Mouse (Mus musculus) kidney, postnatal 10 days (tissue): ENCODE data around the gene Dpysl4.

Source experiments
- DNase-seq: peaks from one replicate; pipeline ENCODE4 v3.0.0; 2021; ENCODE audit warnings: mixed read lengths

The Dpysl4 gene

GRCm38 (mm10) chr7:139085629-139086194 lies at the start of gene Dpysl4:
Gene Dpysl4 (plus strand): TSS chr7:139086001.
- peak; percentile 89 for DNase-seq

DNA sequence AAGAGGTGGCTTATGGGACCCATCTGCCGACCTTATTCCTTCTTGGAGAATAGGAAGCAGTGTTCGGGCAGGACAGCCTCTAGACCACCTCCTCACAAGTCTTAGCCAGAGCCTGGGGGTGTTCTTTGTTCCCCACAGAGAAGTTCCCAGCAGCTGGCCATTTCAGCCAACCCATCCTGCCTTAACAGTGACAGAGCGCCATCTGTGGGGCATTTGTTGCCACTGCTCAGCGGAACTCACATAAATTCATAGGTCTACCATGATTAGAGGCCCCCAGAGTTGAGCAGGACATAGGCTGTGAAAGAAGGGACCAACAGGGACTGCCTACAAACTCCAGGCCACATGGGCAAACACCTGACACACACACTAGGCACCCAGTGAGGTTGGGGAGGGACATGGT lies 22.4 kb upstream of the Dpysl4 start:
- peak; percentile 22 for DNase-seq

- DNase-seq = peak; percentile 76
Observed at GRCm38 (mm10) chr7:139068182-139068623, 17.6 kb upstream of the Dpysl4 start.

DNA sequence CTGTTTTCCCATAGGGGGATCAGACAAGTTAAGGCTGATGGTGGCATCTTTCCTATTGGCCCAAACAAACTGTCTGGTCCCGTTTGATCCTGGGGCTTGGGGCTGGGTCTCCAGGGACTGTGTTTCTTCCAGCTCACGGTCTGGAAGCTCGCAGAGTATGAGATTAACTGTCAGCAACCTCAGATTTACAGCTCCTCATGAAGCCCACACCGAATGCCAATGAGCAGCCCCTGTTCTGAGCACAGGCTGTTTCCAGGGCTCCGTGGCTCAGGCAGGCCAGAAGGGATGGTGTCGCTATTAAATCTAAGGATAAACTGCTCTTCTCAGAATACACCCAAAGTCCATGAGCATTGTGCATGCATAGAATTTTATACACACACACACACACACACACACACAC lies 11.6 kb upstream of the Dpysl4 start:
- no peak for DNase-seq

DNA sequence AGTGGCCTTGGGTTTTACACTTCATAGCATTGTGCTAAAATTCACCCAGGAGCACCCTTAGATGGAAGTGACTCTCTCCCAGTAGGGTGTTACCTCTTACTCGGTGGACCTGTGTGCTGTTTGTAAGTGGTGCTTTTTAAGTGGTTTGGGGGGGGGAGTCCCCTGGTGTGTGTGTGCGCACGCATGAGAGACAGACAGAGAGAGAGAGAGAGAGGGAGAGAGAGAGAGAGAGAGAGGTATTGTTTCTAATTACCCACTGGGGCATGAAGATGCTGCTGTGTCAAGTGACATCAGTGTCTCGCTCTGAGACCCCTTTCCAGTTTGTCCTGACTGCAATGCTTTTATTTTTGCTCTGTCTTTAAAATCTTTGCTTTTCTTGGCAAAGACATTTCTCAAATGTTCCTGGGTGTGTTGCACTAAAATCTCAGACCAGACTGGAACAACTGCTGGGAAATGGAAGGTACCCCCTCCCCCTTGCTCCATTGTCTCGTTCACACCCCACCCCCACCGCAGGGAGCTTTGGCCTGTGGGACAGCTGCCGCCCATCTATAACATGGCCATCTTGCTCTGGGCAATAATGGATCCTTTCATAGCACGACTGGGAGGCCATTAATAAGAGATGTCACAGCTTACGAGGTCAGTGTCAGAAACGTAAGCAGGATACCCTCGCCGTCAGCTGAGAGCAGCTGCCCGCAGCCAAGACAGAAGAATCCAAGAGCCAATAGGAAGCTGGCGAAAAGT lies 10.6 kb upstream of the Dpysl4 start:
- no peak for DNase-seq

DNA sequence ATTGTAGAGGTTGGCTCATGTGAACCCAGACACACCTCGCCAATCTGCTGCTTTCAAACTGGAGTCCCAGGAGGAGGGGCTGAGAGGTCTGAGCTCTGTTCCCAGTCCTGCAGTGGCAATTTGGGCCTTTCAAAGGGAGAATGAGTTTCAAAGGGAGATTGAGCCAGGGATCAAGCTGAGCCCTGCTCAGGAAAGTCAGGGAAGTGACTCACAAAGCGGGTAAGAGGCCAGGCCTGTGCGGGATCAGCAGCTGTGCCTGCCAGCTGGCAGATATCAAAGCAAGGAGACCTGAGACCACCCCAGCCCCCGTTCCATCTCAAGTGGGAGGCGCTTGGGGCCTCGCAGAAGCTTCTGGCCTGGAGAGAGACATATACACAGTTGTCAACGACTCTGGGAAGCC lies 8.5 kb upstream of the Dpysl4 start:
- DNase-seq = no peak

- DNase-seq = no peak
Observed at GRCm38 (mm10) chr7:139078181-139078580, 7.6 kb upstream of the Dpysl4 start.

DNA sequence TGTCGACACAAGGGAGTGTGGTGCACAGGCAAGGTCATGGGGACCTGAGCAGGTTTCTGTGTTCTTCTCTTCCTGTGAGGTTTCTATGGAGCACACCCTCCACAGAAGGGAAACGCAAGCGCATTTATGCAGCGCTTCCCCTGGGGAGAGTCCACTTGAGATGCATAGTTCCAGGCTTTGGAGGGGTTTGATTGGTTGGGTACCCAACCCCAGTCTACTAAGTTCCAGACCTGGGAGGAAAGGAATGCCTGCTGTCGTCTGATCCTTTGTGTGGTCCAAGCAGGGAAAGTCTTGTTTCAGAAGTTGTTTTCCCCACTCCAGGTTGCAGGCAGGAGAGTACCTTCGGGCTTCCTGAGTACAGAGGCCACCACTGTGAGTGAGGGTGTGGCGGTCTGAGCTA lies 6.7 kb upstream of the Dpysl4 start:
- no peak for DNase-seq

DNA sequence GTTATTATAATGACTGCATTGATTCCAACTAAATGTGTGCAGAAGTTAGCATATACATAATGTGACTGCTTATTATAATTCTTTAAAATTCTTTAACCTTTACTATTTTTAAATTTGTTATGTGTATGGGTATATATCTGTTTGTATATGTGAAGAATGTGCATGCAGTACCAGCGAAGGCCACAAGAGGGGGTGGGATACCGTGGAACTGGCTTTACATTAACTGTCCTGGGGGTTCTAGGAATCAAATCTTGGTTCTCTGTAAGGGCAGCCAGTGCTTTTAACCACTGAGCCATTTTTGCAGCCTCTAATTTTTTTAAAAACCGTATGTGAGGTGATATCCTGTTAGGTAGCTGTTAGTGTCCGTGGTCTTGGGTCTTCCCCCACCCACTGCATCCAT lies 5.1 kb upstream of the Dpysl4 start:
- no peak for DNase-seq

DNA sequence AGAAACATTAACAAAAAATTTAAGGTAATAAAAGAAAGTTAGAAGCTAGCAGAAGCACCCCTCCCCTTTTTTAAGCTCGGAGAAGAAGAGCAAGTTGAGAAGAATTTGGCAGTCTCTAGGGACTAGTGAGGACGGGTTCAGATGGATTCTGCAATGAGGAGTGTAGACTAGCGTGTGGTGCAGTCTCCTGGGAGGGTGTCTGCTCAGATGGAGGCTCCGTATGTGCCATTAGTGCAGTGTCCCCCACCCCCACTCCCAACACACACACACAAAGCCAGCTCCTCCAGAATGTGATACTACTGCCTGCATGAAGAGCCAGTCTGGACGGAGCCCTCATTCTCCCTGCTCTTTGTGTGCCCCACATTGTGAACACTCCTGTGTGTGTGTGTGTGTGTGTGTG lies 4.6 kb upstream of the Dpysl4 start:
- no peak for DNase-seq

DNA sequence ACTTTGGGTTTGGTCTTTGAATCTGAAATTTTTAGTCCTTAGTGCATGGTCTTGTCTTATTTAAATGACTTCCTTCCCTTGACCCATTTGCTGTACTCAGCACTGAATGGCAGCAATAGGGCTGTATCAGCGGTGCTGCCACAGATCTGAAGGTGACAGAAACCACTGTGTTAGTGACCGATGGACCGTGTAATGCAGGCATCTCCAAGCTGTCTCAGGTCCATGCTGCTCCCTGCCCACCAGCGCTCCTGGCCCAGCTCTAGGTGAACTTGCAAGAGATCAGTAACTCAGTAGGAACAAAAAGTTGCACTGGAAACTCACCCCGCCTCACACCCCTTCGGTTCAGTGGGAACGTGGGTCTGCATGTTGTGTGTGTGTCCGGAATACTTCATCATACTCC lies 3.5 kb upstream of the Dpysl4 start:
- DNase-seq = no peak

DNA sequence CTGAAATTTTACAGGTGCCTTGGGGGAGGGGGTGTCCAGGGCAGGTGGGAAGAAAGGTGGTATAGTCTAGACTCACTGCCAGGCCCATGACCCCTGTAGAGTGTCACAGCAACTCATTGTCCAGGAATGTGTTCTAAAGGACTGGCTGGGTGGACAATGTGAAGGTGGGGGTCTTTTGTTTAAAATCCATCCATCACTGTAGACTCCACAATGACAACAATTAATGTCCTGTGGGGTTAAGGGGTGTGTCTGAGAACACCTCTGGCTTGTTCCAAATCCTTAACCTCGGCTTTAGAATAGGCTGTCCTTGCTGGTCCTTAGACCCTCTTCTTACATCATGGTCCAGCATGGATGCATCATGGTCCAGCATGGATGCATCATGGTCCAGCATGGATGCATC lies 1.5 kb upstream of the Dpysl4 start:
- DNase-seq = no peak

DNA sequence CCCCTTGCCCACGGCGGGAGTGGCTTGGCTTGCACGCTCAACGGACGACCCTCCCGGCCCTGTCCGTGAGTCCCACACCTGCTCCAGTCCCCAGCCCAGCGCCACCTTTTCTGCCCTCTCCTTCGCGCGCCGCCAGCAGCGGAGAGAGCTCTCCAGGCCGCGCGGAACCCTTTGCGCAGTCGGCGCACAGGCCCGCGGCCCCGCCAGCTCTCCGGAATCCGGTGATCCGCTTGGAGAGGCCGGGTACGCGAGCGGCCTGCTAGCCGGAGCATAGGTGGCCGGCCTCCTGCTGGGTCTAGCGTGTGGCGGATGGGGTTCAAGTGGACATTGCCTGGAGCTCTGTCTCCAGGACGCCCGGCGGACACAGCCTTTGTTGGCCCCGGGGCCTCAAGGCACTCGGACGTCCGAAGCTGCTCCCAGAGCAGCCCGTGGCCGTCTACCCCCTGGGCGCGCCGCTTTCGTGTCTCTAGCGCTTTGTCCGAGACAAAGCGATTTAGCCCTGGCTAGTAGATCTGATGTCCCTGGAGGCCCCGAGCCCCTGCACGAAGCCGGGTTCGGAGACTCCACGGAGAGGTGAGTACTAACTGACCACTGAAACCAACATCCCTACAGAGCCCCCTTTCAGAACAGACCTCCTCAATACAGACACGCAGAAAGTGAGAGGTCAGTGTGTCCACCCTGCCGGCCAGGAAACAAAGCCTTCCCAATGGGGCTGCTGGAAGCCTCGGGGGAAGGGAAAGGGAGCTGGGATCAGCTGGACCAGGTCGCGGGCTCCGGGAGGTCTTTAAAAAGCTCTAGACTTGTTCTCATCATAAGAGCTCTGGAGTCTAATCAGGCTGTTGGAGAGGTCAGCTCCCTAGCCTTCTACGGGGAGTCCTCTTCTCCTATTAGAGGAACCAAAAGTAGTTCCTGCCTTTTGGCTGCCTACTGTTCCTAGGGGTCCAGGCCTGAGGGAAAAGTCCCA lies 676 bp downstream of the Dpysl4 start:
- peak; percentile 60 for DNase-seq

- DNase-seq = no peak
Observed at GRCm38 (mm10) chr7:139087801-139088200, 2.0 kb downstream of the Dpysl4 start.

- no peak for DNase-seq
Observed at GRCm38 (mm10) chr7:139089892-139090874, 4.4 kb downstream of the Dpysl4 start.

DNA sequence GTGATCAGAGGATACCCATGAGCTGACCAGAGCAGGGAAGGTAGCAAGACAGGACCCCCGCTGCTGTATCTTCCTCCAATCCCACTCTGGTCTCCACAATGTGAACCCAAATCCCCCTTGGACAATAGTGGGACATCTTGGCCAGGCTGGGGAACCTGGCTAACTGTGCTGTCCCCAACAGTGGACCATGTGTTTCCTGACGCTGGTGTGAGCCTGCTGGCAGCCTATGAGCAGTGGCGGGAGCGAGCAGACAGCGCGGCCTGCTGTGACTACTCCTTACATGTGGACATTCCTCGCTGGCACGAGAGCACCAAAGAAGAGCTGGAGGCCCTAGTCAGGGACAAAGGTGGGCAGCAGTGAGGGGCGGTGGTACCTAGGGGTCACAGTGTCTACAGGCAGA lies 5.9 kb downstream of the Dpysl4 start:
- no peak for DNase-seq

GRCm38 (mm10) chr7:139092676-139093075 lies 6.9 kb downstream of the Dpysl4 start:
- no peak for DNase-seq

- DNase-seq = no peak
Observed at GRCm38 (mm10) chr7:139093124-139093523, 7.3 kb downstream of the Dpysl4 start.

DNA sequence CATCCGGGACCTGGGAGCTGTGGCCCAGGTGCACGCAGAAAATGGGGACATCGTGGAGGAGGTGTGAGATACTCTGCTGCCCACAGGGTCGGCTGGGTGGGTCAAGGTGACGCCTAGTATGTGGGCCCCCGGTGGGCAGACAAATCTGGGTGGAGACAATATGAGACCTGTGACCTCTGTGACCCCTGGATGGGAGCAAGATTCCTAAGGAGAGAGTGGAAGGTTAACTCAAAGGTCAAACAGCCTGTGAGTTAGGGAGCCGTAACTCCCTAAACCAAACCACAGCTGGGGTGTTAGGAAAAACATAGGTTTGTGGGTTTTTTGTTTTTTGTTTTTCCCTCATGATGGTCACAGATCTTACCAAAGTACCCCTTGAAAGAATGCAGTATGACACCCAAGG lies 8.0 kb downstream of the Dpysl4 start:
- no peak for DNase-seq

DNA sequence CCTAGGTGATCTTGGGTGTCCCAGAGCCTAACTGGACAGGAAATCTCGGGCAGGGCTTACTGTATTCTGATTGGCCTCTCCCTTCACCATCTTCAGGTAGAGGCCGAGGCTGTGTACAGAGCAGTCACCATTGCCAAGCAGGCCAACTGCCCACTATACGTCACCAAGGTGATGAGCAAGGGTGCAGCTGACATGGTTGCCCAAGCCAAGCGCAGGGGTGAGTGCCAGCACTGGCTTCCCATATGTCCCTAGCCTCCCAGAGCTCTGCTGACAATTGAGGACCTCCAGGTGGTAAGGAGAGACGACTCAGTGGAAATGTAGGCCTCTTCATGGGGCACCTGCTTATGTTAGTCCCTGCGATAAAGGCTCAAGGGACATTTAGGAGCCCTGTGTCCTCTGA lies 9.0 kb downstream of the Dpysl4 start:
- DNase-seq = no peak

GRCm38 (mm10) chr7:139095282-139095681 lies 9.5 kb downstream of the Dpysl4 start:
- DNase-seq = no peak

DNA sequence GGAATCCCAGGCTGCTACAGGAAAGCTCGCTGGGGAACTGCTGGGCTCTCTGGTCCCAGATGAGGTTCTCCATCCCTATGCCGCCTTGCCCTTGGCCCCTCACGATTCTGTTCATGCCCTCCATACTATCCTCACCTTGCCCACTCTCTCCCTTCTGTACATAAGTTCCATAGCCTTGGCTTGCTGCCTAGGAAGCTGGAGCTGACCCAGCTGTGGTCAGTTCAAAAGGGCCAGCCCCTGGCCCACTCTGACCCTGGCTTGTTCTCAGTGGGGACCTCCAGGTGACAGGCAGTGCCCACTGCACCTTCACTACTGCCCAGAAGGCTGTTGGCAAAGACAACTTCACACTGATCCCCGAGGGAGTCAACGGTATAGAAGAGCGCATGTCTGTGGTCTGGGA lies 10.6 kb downstream of the Dpysl4 start:
- DNase-seq = no peak
